Mouse (Mus musculus) layer of hippocampus, adult 2 months (tissue): ENCODE results near the gene Nsun2. TPM values are rescaled to one million over a fixed set of nuclear protein-coding genes. Genes with fewer than 3 reads are reported as not detected.

ENCODE experiments used
- DNase-seq, 2 experiments: peaks; one replicate each; pipeline ENCODE4 v3.0.0; 2022; ENCODE audit warnings: low spot score in 2 of 2
- H3K27ac ChIP-seq: fragments of 200-600 bp; 2 replicates; pipeline ENCODE4 v1.8.1; 2022
- H3K4me3 ChIP-seq: fragments of 200-600 bp; 2 replicates; pipeline ENCODE4 v1.8.1; 2022; ENCODE audit warnings: mild to moderate bottlenecking
- CTCF ChIP-seq: fragments of 200-600 bp; conservative IDR thresholded peaks from 2 replicates; pipeline ENCODE4 v1.8.1; 2022; ENCODE audit warnings: antibody characterized with exemption, mild to moderate bottlenecking, moderate library complexity
- long read RNA-seq, 2 experiments: library from polyadenylated mRNA; stranded (forward); transcript quantifications; one replicate each; pipeline ENCODE4 v2.0.0; 2021; ENCODE audit warnings: borderline mapping rate in 2 of 2
- total RNA-seq, 2 experiments: library from RNA; stranded (reverse); gene quantifications; 2 replicates each; pipeline ENCODE4 v1.2.3; 2021

The Nsun2 gene
- total RNA-seq = 10 to 100 TPM; 99.2 to 99.8 TPM
- long read RNA-seq, experiment 1, transcript Nsun2-202 (19 exons, 2,834 nt) = major isoform, 100 of 127 reads
- long read RNA-seq, experiment 1, partial matches to known transcripts = 4 of 127 reads
- long read RNA-seq, experiment 1, other reads (novel, unspliced or antisense) = 23 of 127 reads
- long read RNA-seq, experiment 2, full-length matches to known transcripts = 162 of 193 reads
- long read RNA-seq, experiment 2, partial matches to known transcripts = 9 of 193 reads
- long read RNA-seq, experiment 2, other reads (novel, unspliced or antisense) = 22 of 193 reads

- Histone ChIP-seq H3K27ac (peak within 1 kb of the TSS; percentile 93), H3K4me3 (peak within 1 kb of the TSS; percentile 76)
- no peak for TF ChIP-seq CTCF
- DNase-seq = peak in 1 of 2 experiments; percentile 58
Observed at GRCm38 (mm10) chr13:69533405-69534333, at the start of gene Nsun2. TSS of gene Nsun2 (plus strand) at chr13:69533746.

GRCm38 (mm10) chr13:69485326-69485725 is 48.2 kb upstream of the Nsun2 start:
- H3K4me3 ChIP-seq = no peak overlapping the region
- DNase-seq = no peak
- TF ChIP-seq CTCF = peak; percentile 79
- no peak overlapping the region for H3K27ac ChIP-seq

- no peak for TF ChIP-seq CTCF
- no peak for DNase-seq
- no peak overlapping the region for H3K27ac ChIP-seq
- H3K4me3 ChIP-seq = no peak overlapping the region
Observed at GRCm38 (mm10) chr13:69485833-69486232, 47.7 kb upstream of the Nsun2 start.

- no peak for DNase-seq
- TF ChIP-seq CTCF = peak; percentile 28; the same call in 1 of the 2 replicates
- Histone ChIP-seq H3K27ac (no peak overlapping the region), H3K4me3 (no peak overlapping the region)
Observed at GRCm38 (mm10) chr13:69487108-69487507, 46.4 kb upstream of the Nsun2 start.

GRCm38 (mm10) chr13:69487611-69488275 is 45.8 kb upstream of the Nsun2 start:
- no peak for TF ChIP-seq CTCF

GRCm38 (mm10) chr13:69488565-69489255 is 44.8 kb upstream of the Nsun2 start:
- H3K27ac ChIP-seq = no peak overlapping the region
- H3K4me3 ChIP-seq = no peak overlapping the region
- 0 out of 2 replicates have a peak, but pooled peaks have one; percentile 14 for TF ChIP-seq CTCF
- peak in 1 of 2 experiments; percentile 8 for DNase-seq

More at GRCm38 (mm10) chr13:69487611-69488275, 45.8 kb upstream of the Nsun2 start:
- Histone ChIP-seq H3K27ac (no peak overlapping the region), H3K4me3 (peak overlapping the region; percentile 2; the same call in 1 of the 2 replicates)
- peak in 1 of 2 experiments; percentile 8 for DNase-seq

- peak in 1 of 2 experiments; percentile 6 for DNase-seq
- Histone ChIP-seq H3K4me3 (no peak overlapping the region), H3K27ac (no peak overlapping the region)
- TF ChIP-seq CTCF = no peak
Observed at GRCm38 (mm10) chr13:69489777-69490176, 43.8 kb upstream of the Nsun2 start.

- DNase-seq = peak; percentile 47 to 67
- TF ChIP-seq CTCF = peak; percentile 85
- H3K27ac ChIP-seq = no peak overlapping the region
- H3K4me3 ChIP-seq = no peak overlapping the region
Observed at GRCm38 (mm10) chr13:69492876-69493463, 40.6 kb upstream of the Nsun2 start.

GRCm38 (mm10) chr13:69498276-69498675 is 35.3 kb upstream of the Nsun2 start:
- Histone ChIP-seq H3K4me3 (no peak overlapping the region), H3K27ac (no peak overlapping the region)
- no peak for TF ChIP-seq CTCF
- no peak for DNase-seq

GRCm38 (mm10) chr13:69502157-69502750 is 31.3 kb upstream of the Nsun2 start:
- DNase-seq = no peak
- Histone ChIP-seq H3K4me3 (no peak overlapping the region), H3K27ac (peak overlapping the region; percentile 14; the same call in 1 of the 2 replicates)
- no peak for TF ChIP-seq CTCF

- no peak for DNase-seq
- TF ChIP-seq CTCF = no peak
Observed at GRCm38 (mm10) chr13:69502863-69503262, 30.7 kb upstream of the Nsun2 start.

More at GRCm38 (mm10) chr13:69502863-69503262, 30.7 kb upstream of the Nsun2 start:
- Histone ChIP-seq H3K27ac (no peak overlapping the region), H3K4me3 (no peak overlapping the region)
